Mouse (Mus musculus) kidney, adult 11 months (tissue): ENCODE results near the gene Gvin1.
"Not testable (repeated sequence)": the region's sequence is repeated elsewhere in the genome, so short reads cannot be mapped to it uniquely, and the experiment has no call there.

Experiments used
- DNase-seq: peaks from one replicate; pipeline ENCODE4 v3.0.0; 2022

Gvin1 gene

GRCm38 (mm10) chr7:106215177-106215576 is at the start of gene Gvin1:
Gene Gvin1, minus strand, starts transcription at chr7:106215326.
- DNase-seq = peak; percentile 39

DNA sequence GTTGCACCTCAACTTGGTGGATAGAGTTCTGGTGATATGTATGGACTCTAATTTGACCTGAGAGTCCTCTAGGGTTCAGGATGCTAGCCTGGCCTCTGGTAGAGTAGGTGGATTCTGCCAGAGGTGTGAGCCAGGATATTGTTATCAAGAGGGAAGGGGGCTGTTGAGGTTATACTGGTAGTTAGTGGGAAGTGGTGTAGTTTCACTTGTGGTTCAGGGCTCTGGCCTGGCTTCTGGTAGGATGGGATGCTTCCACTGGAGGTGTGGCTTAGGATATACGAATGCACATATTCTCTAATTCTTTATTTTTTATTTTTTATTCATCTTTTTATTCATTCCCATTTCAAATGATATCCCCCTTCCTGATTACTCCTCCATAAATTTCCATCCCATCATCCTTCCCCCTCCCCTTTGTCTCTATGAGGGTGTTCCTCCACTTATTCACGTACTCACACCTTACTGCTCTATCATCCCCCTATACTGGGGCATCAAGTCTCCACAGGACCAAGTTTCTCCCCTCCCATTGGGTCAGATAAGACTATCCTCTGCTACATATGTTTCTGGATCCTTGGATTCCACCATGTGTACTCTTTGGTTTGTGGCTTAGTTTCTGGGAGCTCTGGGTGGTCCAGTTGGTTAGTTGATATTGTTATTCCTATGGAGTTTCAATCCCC is 36.9 kb upstream of the Gvin1 start:
- no peak for DNase-seq

- no peak for DNase-seq
Measured at GRCm38 (mm10) chr7:106248922-106249321, 33.8 kb upstream of the Gvin1 start.

- no peak for DNase-seq
Measured at GRCm38 (mm10) chr7:106248245-106248644, 33.1 kb upstream of the Gvin1 start.

GRCm38 (mm10) chr7:106245601-106246000 is 30.5 kb upstream of the Gvin1 start:
- no peak for DNase-seq

- DNase-seq = not testable (repeated sequence)
Measured at GRCm38 (mm10) chr7:106240484-106241275, 25.6 kb upstream of the Gvin1 start.

- no peak for DNase-seq
Measured at GRCm38 (mm10) chr7:106237192-106237465, 22.0 kb upstream of the Gvin1 start.

DNA sequence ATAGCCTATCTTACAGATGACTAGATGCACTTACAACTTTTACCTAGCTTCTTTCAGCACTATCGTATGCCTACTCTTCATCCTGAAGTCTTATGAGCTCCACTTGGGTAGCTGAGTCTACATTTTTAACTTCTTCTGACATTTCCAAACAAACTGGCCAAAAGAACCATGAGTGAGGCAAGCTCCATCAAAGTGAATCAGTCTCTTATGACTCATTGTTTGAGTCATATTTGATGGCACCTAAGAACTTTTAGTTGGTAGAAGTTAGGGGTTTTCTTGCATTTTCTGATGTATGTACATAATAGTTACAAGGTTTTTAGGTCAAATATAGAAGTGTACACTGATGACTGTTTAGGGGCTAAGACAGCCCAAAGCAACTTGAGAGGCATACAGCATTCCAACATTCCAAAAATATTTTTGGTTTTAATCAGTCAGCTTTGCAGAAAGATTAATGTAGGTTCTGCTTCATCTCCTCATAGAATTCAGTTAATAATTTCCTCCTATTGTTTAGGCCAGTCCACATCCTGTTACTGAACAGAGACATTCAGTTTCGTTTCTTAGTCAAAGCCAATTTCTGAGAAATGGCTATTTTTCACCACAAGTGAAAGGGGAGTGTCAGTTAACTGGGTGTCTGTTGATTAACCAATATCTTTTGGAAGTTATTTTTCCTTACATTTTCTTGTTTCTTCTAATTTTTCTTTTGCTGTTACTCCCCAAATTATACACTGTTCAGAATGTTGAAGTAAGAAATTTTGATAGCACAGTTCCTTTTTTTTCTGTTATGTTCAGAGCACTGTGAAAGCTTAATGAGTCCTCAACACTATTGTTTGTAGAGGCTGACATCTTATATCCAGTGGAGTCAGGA is 21.4 kb upstream of the Gvin1 start:
- DNase-seq = no peak

DNA sequence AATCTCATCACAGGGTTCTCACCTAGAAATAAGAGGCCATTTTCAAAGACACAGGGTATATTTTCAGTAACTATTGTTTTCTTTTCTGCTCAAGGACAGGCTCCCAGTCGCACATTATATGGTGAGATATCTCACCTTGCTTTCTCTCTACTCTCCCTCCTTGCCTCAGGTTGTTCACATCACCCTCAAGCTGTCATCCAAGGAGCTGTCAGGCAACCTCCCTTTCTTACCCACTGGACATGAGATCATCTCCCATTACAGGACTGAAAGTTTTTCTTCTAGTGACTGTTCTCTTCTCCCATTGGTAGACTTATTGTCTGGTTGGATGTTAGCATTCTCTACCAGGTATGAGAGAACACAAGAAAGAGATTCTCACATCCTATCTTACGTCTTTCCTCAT is 20.5 kb upstream of the Gvin1 start:
- no peak for DNase-seq

GRCm38 (mm10) chr7:106215910-106216309 is 784 bp upstream of the Gvin1 start:
- not testable (repeated sequence) for DNase-seq

DNA sequence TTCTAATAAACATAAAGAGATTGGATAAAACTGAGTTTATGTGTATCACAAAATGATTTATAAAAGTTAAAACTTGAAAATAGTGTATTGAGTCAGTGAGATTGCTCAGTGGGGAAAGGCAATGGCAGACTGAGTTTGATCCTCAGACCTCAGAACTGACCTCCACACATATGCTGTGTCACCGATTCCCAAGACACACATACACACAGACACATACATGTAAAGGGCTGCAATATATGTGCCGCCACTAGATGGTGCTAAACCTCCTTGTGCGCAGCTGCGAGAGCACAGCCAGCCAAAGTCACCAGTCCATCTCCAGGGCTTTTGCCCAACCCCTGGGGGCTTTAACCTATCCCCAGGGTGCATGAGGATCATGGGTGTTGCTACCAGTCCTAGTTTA is 1.4 kb downstream of the Gvin1 start:
- not testable (repeated sequence) for DNase-seq

GRCm38 (mm10) chr7:106206630-106207029 is 8.5 kb downstream of the Gvin1 start:
- DNase-seq = not testable (repeated sequence)

GRCm38 (mm10) chr7:106177065-106177464 is 38.1 kb downstream of the Gvin1 start:
- DNase-seq = not testable (repeated sequence)

GRCm38 (mm10) chr7:106145013-106145754 is 69.9 kb downstream of the Gvin1 start:
- DNase-seq = not testable (repeated sequence)

DNA sequence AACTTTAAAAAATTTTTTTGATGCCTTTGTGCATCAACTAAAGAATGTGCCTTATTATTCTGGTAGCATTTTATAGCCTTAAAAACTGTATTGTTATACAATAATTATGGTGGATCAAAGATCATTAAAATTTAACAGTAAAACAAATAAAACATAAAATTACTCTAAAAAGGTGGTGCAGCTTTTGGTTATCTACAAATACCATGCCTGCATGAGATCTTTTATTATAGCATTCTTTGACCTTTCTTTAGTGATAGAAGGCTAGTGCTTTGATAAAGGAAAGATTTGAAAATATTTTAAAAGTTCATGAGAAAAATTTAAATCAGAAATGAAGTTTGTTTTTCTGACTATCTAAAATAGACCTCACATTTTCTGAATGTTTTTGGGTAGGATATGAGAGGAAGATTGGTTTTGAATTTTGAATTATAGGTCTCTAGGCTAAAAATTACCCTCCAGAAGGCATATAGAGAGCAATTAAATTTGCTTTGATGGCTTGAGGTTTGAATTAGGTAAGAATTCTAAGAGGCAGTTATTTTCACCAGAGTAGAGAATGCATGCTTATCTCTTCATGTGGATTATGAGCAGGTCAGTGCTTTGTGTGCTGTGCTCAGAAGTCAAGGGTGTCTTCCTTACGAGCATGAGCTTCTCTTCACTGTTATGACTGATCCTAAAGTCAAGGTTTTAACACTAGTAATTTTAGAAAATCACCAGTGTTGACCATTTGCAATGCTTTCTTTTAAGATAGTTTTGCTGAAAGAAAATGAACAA is 73.8 kb downstream of the Gvin1 start:
- not testable (repeated sequence) for DNase-seq

- not testable (repeated sequence) for DNase-seq
Measured at GRCm38 (mm10) chr7:106117090-106117948, 97.8 kb downstream of the Gvin1 start.
